Mouse (Mus musculus) forebrain, embryonic 16.5 days (tissue): ENCODE data around the gene Plin5. TPM values are rescaled to one million over a fixed set of nuclear protein-coding genes. Genes with fewer than 3 reads are reported as not detected.
"Not testable (repeated sequence)": the region's sequence is repeated elsewhere in the genome, so short reads cannot be mapped to it uniquely, and the experiment has no call there.

ENCODE experiments used
- ATAC-seq: fragments of 200-750 bp; cut with Nextera tagmentation; 2 replicates; pipeline ENCODE4 v1.8.0; 2017; ENCODE audit warnings: mild to moderate bottlenecking, moderate library complexity
- H3K27ac ChIP-seq: fragments of 300-500 bp; sonication (generic); 2 replicates; pipeline ENCODE4 v1.5.1; 2014; ENCODE audit warnings: low read length, control low read depth
- H3K27me3 ChIP-seq: fragments of 300-500 bp; sonication (generic); replicated peaks from 2 replicates; pipeline ENCODE4 v1.6.1; 2014; ENCODE audit warnings: low read length; ENCODE audit not compliant: control insufficient read depth, insufficient read depth
- H3K36me3 ChIP-seq: fragments of 300-500 bp; sonication (generic); 2 replicates; pipeline ENCODE4 v1.6.1; 2014; ENCODE audit not compliant: control insufficient read depth, insufficient read depth
- H3K4me1 ChIP-seq: fragments of 300-500 bp; sonication (generic); replicated peaks from 2 replicates; pipeline ENCODE4 v1.6.1; 2014; ENCODE audit warnings: low read length; ENCODE audit not compliant: control insufficient read depth, insufficient read depth
- H3K4me2 ChIP-seq: fragments of 300-500 bp; sonication (generic); 2 replicates; pipeline ENCODE4 v1.6.1; 2014; ENCODE audit warnings: mild to moderate bottlenecking, low read length, control low read depth
- H3K4me3 ChIP-seq: fragments of 300-500 bp; sonication (generic); replicated peaks from 2 replicates; pipeline ENCODE4 v1.5.1; 2014; ENCODE audit warnings: mild to moderate bottlenecking, low read length, control low read depth
- H3K9ac ChIP-seq: fragments of 300-500 bp; sonication (generic); replicated peaks from 2 replicates; pipeline ENCODE4 v1.6.1; 2014; ENCODE audit warnings: low read depth, low read length, control low read depth
- H3K9me3 ChIP-seq: fragments of 300-500 bp; sonication (generic); 2 replicates; pipeline ENCODE4 v1.6.1; 2016; ENCODE audit warnings: low read length; ENCODE audit not compliant: control insufficient read depth
- WGBS: fragments of 180-500 bp; shearing (Covaris S2); extraction: QIAGEN DNeasy Blood & Tissue Kit; methylation state at CpG from one replicate; pipeline ENCODE4 v1.1.7; 2014; 5-methylcytosine and 5-hydroxymethylcytosine counted together
- polyA plus RNA-seq: library from polyadenylated mRNA; unstranded; fragments of >200 nt; fragmentation: Nextera tagmentation; extraction: Ambion mirVana; gene quantifications from 2 replicates; pipeline ENCODE4 v1.2.1, GENCODE M21; 2015

The Plin5 gene
- polyA plus RNA-seq, 1 experiment from 2014 or later, result 1.4 TPM

DNA sequence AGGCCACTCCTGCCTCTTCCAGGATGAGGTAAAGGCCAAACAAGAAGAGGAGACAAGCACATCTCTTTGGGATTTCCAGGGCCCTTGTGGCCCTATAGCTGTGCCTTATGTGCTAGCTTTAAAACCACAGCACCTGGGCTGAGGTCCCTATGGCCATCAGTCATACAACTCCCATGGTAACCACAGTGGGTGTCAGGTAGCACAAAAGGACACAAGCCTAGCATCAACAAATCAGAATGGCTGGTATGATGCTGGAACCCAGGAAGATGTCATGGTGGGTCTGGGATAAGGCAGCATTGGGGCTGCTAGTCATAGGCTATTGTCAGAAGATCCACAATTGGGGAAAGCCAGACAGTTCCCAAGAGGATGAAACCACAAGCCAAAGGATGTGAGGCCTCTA, 46.3 kb downstream of the Plin5 start:
- H3K27ac ChIP-seq, result no peak overlapping the region
- H3K9me3 ChIP-seq, result no peaks in the 10 kb centered on the region
- no peaks in the 10 kb centered on the region for H3K27me3 ChIP-seq
- peaks cover 40% of the 10 kb centered on the region for H3K36me3 ChIP-seq
- no peak overlapping the region for H3K9ac ChIP-seq
- no peak overlapping the region for H3K4me3 ChIP-seq
- peaks cover 12% of the 10 kb centered on the region for H3K4me1 ChIP-seq
- no peak for ATAC-seq
- H3K4me2 ChIP-seq, result no peak overlapping the region

GRCm38 (mm10) chr17:56069066-56069465, 48.3 kb downstream of the Plin5 start:
- Histone ChIP-seq H3K27me3 (no peaks in the 10 kb centered on the region), H3K27ac (no peak overlapping the region), H3K4me2 (no peak overlapping the region), H3K9ac (no peak overlapping the region), H3K9me3 (no peaks in the 10 kb centered on the region), H3K4me3 (no peak overlapping the region), H3K4me1 (peaks cover 3% of the 10 kb centered on the region), H3K36me3 (peaks cover 42% of the 10 kb centered on the region)
- WGBS, result 95% methylated on average over 14 of the region's 14 CpGs
- ATAC-seq, result no peak

GRCm38 (mm10) chr17:56066451-56066850, 50.9 kb downstream of the Plin5 start:
- no peaks in the 10 kb centered on the region for H3K9me3 ChIP-seq
- no peak overlapping the region for H3K4me2 ChIP-seq
- H3K9ac ChIP-seq, result no peak overlapping the region

DNA sequence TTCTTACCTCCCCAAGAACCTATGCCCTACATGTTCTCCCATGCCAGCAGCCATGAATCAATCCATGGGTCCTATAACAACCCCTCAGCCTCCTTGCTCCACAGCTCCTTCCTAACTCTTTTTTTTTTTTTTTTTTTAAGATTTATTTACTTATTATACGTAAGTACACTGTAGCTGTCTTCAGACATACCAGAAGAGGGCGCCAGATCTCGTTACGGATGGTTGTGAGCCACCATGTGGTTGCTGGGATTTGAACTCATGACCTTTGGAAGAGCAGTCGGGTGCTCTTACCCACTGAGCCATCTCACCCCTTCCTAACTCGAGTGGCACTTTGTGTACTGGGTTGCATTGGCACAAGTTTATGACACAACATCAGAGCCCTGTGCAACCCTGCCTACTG, 51.7 kb downstream of the Plin5 start:
- not testable (repeated sequence) for ATAC-seq, H3K9me3 ChIP-seq, H3K4me2 ChIP-seq, H3K4me1 ChIP-seq, H3K4me3 ChIP-seq, H3K27ac ChIP-seq, H3K9ac ChIP-seq, H3K27me3 ChIP-seq
- H3K36me3 ChIP-seq, result peaks cover 35% of the 10 kb centered on the region
- WGBS, result 86% methylated on average over 6 of the region's 6 CpGs

More at GRCm38 (mm10) chr17:56066451-56066850, 50.9 kb downstream of the Plin5 start:
- H3K27ac ChIP-seq, result no peak overlapping the region
- H3K27me3 ChIP-seq, result no peaks in the 10 kb centered on the region
- ATAC-seq, result no peak
- H3K4me1 ChIP-seq, result no peaks in the 10 kb centered on the region
- peaks cover 43% of the 10 kb centered on the region for H3K36me3 ChIP-seq
- no peak overlapping the region for H3K4me3 ChIP-seq

- peaks cover 11% of the 10 kb centered on the region for H3K36me3 ChIP-seq
- 91% methylated on average over 7 of the region's 7 CpGs for WGBS
These were observed 55.3 kb downstream of the Plin5 start for GRCm38 (mm10) chr17:56062081-56062480.

More at GRCm38 (mm10) chr17:56062081-56062480, 55.3 kb downstream of the Plin5 start:
- Histone ChIP-seq H3K9me3 (no peaks in the 10 kb centered on the region), H3K9ac (no peak overlapping the region), H3K27me3 (no peaks in the 10 kb centered on the region), H3K27ac (no peak overlapping the region), H3K4me2 (no peak overlapping the region), H3K4me1 (no peaks in the 10 kb centered on the region), H3K4me3 (no peak overlapping the region)
- ATAC-seq, result no peak

Other genes starting within 250 kb of the Plin5 start
- 13.1 and 14.4 TPM in 2 replicates for gene Zfp119a, start 238.7 kb downstream of the Plin5 start, polyA plus RNA-seq
- gene Zfp959, start 225.5 kb downstream of the Plin5 start, polyA plus RNA-seq, result 17.0 and 18.0 TPM in 2 replicates
- gene Zfp119b, start 168.1 kb downstream of the Plin5 start, polyA plus RNA-seq, result 6.7 and 8.3 TPM in 2 replicates
- 3.0 and 4.2 TPM in 2 replicates for gene Ebi3, start 165.0 kb downstream of the Plin5 start, polyA plus RNA-seq
- 26.8 and 27.0 TPM in 2 replicates for gene Yju2, start 158.5 kb downstream of the Plin5 start, polyA plus RNA-seq
- 98.2 and 129 TPM in 2 replicates for gene Shd, start 147.1 kb downstream of the Plin5 start, polyA plus RNA-seq
- gene Fsd1, start 131.1 kb downstream of the Plin5 start, polyA plus RNA-seq, result 144 and 179 TPM in 2 replicates
- 5.5 and 6.6 TPM in 2 replicates for gene Stap2, start 112.0 kb downstream of the Plin5 start, polyA plus RNA-seq
- gene Mpnd, start 111.9 kb downstream of the Plin5 start, polyA plus RNA-seq, result 152 and 157 TPM in 2 replicates
- 125 and 126 TPM in 2 replicates for gene Sh3gl1, start 81.0 kb downstream of the Plin5 start, polyA plus RNA-seq
- gene Chaf1a, start 77.2 kb downstream of the Plin5 start, polyA plus RNA-seq, result 10.6 and 12.6 TPM in 2 replicates
- 78.8 and 85.8 TPM in 2 replicates for gene Ubxn6, start 42.6 kb downstream of the Plin5 start, polyA plus RNA-seq
- gene Hdgfl2, start 38.0 kb downstream of the Plin5 start, polyA plus RNA-seq, result 151 and 158 TPM in 2 replicates
- gene Plin4, start 7.8 kb downstream of the Plin5 start, polyA plus RNA-seq, result 0.09 and 0.14 TPM in 2 replicates
- 0.22 TPM in 1 of 2 replicates, not detected in the other for gene Lrg1, start 4.4 kb upstream of the Plin5 start, polyA plus RNA-seq
- gene Sema6b, start 22.7 kb upstream of the Plin5 start, polyA plus RNA-seq, result 10.1 and 10.7 TPM in 2 replicates
- gene Tnfaip8l1, start 44.9 kb upstream of the Plin5 start, polyA plus RNA-seq, result 10.1 and 10.2 TPM in 2 replicates
- 54.2 and 63.8 TPM in 2 replicates for gene Mydgf, start 66.3 kb upstream of the Plin5 start, polyA plus RNA-seq
- 32.1 and 32.3 TPM in 2 replicates for gene Dpp9, start 101.3 kb upstream of the Plin5 start, polyA plus RNA-seq
- gene Fem1a, start 139.2 kb upstream of the Plin5 start, polyA plus RNA-seq, result 23.4 and 24.5 TPM in 2 replicates
- 1.6 and 1.9 TPM in 2 replicates for gene Ticam1, start 159.2 kb upstream of the Plin5 start, polyA plus RNA-seq
- 9.3 and 12.6 TPM in 2 replicates for gene Plin3, start 175.3 kb upstream of the Plin5 start, polyA plus RNA-seq
- gene Arrdc5, start 182.7 kb upstream of the Plin5 start, polyA plus RNA-seq, result not detected in 2 replicates
- 48.1 and 52.2 TPM in 2 replicates for gene Uhrf1, start 185.7 kb upstream of the Plin5 start, polyA plus RNA-seq
- gene Kdm4b, start 208.5 kb upstream of the Plin5 start, polyA plus RNA-seq, result 81.6 and 85.0 TPM in 2 replicates